Mouse (Mus musculus) small intestine, adult 10 weeks (tissue): ENCODE data around the gene Medag. TPM values are rescaled to one million over a fixed set of nuclear protein-coding genes. Genes with fewer than 3 reads are reported as not detected.

Experiments
- polyA plus RNA-seq: library from polyadenylated mRNA; stranded (reverse); fragments of 350-450 nt; fragmentation: Illumina TruSeq; extraction: RNeasy Lipid Tissue Mini Kit (QIAGEN cat#74804); gene quantifications from one replicate; pipeline ENCODE4 v1.2.3, GENCODE M21; 2014; ENCODE audit warnings: low replicate concordance

Medag gene
- 2.2 TPM for polyA plus RNA-seq

GRCm38 (mm10) chr5:149411509-149412193, at the start of gene Medag:
Gene Medag (plus strand): TSS chr5:149411749.

DNA sequence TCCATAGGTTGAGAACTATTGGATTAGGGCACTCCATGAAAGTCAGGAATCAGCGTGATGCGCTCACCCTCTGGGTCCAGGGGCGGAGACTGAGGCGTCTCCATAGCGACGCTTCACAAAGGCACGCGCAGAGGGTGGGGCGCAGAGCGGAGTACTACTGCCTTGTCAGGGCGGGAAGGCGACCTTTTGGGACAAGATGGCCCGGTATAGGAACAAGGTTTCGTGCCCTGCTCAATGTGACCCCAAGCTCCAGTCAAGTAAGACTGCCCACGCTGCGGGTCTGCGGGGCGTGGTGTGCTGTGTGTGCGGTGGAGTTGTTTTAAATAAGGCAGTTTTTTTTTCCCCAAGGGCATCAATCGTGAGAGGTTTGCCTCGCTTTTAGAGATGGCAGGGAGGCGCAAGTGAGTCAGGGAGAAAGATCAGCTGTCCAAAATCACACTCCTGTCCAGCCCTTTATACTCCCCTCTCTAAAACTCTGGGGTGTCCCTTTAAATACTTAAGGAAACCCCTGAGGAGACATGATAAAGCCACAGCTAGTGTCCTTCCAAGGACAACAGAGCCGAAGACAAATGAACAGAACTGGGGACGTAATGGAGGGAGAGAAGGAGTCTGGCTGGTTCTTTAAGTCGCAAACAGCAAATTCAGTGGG, 28.1 kb downstream of the Medag start, which contains the start of gene Tex26:
Gene Tex26 (plus strand): TSS at position 130 of the 649 bp plus-strand sequence.

Other genes with a start within 250 kb of the Medag start
- 16.6 TPM for gene Uspl1, start 227.4 kb upstream of the Medag start, polyA plus RNA-seq
- 725 TPM for gene Hmgb1, start 227.3 kb upstream of the Medag start, polyA plus RNA-seq
- gene Alox5ap, start 147.0 kb upstream of the Medag start, polyA plus RNA-seq, result 1.6 TPM
- not detected for gene Tex26, start 27.9 kb downstream of the Medag start, polyA plus RNA-seq
- gene Wdr95, start 116.9 kb downstream of the Medag start, polyA plus RNA-seq, result not detected
- 94.9 TPM for gene Hsph1, start 224.6 kb downstream of the Medag start, polyA plus RNA-seq